10 mouse cellular contexts compared by ENCODE assay signal in genomic region chr1:24553462-24553861, GRCm38 (mm10). TPM values are rescaled to one million over a fixed set of nuclear protein-coding genes. Genes with fewer than 3 reads are reported as not detected.
DNase-seq lines count a peak whose midpoint lies in the region; ATAC-seq lines count a peak whose summit lies in the region.
"Had no signal": no experiment of that assay in that cellular context is flagged by ENCODE, and none has a peak within 500 bp of the region (broad histone marks: within the 10 kb centered on the region; RNA-seq: fewer than 3 reads in every experiment).

No protein-coding gene starts in this region.

- peak; percentile 87 for DNase-seq in heart, adult 11 months
- DNase-seq in heart, postnatal 25 days (ENCODE audit: low spot score): no peak
- DNase-seq in urinary bladder, postnatal 14 days (ENCODE audit: low spot score): peak; percentile 3
- no peak for DNase-seq in urinary bladder, postnatal 10 days (ENCODE audit: low spot score)
- DNase-seq in right cerebral cortex, adult 2 months (ENCODE audit: low spot score in 2 of 2): no peak
- no peak for DNase-seq in right cerebral cortex, postnatal 14 days
- DNase-seq in gastrocnemius, adult 8-10 months (ENCODE audit: low spot score in 2 of 2): no peak
- DNase-seq: cerebellum, postnatal 25 days; layer of hippocampus, adult 9-11 months had no signal

- intact Hi-C loops in heart, postnatal 25 days (cut with DNase I): no loop called here

- peak; percentile 62 to 69; a peak in 3 of 4 replicates for ATAC-seq in hematopoietic stem cell, adult 5-6 weeks (replicated peaks in 1 of 2; ENCODE audit: insufficient read depth in 1 of 2, low FRiP score in 2 of 2, low TSS enrichment in 1 of 2, low read depth in 1 of 2, poor library complexity in 2 of 2, severe bottlenecking in 2 of 2)

RNA-seq across cellular contexts. Expression of gene Col19a1, which starts 33.8 kb away (rescaled TPM):
- total RNA-seq in heart, postnatal 25 days (2021): under 1 TPM in 1 of 2 experiments, not detected in 1; 0.05 TPM
- total RNA-seq in hematopoietic stem cell, adult 5-6 weeks (2017): 0.19 and 0.50 TPM in 2 replicates
- total RNA-seq in gastrocnemius, adult 8-10 months (2022): 1 to 10 TPM in 3 of 4 experiments, under 1 TPM in 1; 0.87 to 1.8 (median 1.2) TPM

Comparison
In these comparisons a context has a peak if more than half of its experiments do, and no peak if none do; other contexts are left out.
1. DNase-seq: peak in heart, adult 11 months (single experiment) and urinary bladder, postnatal 14 days (single experiment); none in heart, postnatal 25 days (single experiment), urinary bladder, postnatal 10 days (single experiment), right cerebral cortex, adult 2 months (0 of 2), right cerebral cortex, postnatal 14 days (single experiment) and gastrocnemius, adult 8-10 months (0 of 2).